Mouse (Mus musculus): ENCODE results near the gene Nmrk1.

DNA sequence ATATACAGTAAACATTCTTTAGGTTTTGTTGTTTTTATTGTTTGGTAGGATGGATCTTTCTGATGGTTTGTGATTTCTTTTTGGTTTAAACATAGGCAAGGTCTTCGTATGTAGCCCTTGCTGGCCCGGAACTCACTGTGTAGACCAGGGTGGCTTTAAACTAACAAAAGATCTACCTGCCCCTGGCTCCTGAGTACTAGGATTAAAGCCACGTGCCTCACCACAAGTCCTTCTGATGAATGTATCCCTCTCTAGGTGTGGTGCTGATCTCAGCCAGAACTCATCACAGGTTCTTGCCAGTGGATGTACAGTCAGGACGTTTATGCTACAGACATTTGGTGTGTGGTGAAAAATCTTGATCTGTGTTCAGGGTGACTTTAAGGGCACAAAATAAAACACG is 6.2 kb downstream of the Nmrk1 start:
- no peak for TF ChIP-seq CTCF (IDR thresholded peaks at IDR 0.05; ENCODE audit: control insufficient read depth, insufficient read depth, low read length)
- no peak for TF ChIP-seq POLR2A (IDR thresholded peaks at IDR 0.05; ENCODE audit: borderline replicate concordance, control insufficient read depth, low read depth, low read length)
